Mouse (Mus musculus) intestine, embryonic 16.5 days (tissue): ENCODE data around the gene Coq3. TPM values are rescaled to one million over a fixed set of nuclear protein-coding genes. Genes with fewer than 3 reads are reported as not detected.

Source experiments
- ATAC-seq: fragments of 200-750 bp; cut with Nextera tagmentation; 2 replicates; pipeline ENCODE4 v1.8.0; 2017; ENCODE audit warnings: moderate TSS enrichment, moderate library complexity
- H3K27ac ChIP-seq: fragments of 300-500 bp; sonication (generic); 2 replicates; pipeline ENCODE4 v1.5.1; 2014; ENCODE audit warnings: mild to moderate bottlenecking, low read length
- H3K27me3 ChIP-seq: fragments of 300-500 bp; sonication (generic); replicated peaks from 2 replicates; pipeline ENCODE4 v1.6.1; 2014; ENCODE audit warnings: low read length, control low read depth, mixed read lengths; ENCODE audit not compliant: control insufficient read depth, insufficient read depth
- H3K36me3 ChIP-seq: fragments of 300-500 bp; sonication (generic); 2 replicates; pipeline ENCODE4 v1.6.1; 2014; ENCODE audit warnings: low read length, control low read depth; ENCODE audit not compliant: control insufficient read depth, insufficient read depth
- H3K4me1 ChIP-seq: fragments of 300-500 bp; sonication (generic); 2 replicates; pipeline ENCODE4 v1.6.1; 2014; ENCODE audit warnings: low read length, control low read depth, mixed read lengths; ENCODE audit not compliant: control insufficient read depth, insufficient read depth
- H3K4me2 ChIP-seq: fragments of 300-500 bp; sonication (generic); 2 replicates; pipeline ENCODE4 v1.6.1; 2014; ENCODE audit warnings: low read depth, low read length, control low read depth
- H3K4me3 ChIP-seq: fragments of 300-500 bp; sonication (generic); 2 replicates; pipeline ENCODE4 v1.5.1; 2014; ENCODE audit warnings: mild to moderate bottlenecking, low read length
- H3K9ac ChIP-seq: fragments of 300-500 bp; sonication (generic); 2 replicates; pipeline ENCODE4 v1.6.1; 2014; ENCODE audit warnings: low read depth, low read length
- H3K9me3 ChIP-seq: fragments of 300-500 bp; sonication (generic); 2 replicates; pipeline ENCODE4 v1.6.1; 2016; ENCODE audit warnings: low read length, control low read depth; ENCODE audit not compliant: control insufficient read depth
- WGBS: fragments of 180-500 bp; shearing (Covaris S2); extraction: QIAGEN DNeasy Blood & Tissue Kit; methylation state at CpG from one replicate; pipeline ENCODE4 v1.1.7; 2014; 5-methylcytosine and 5-hydroxymethylcytosine counted together
- polyA plus RNA-seq: library from polyadenylated mRNA; unstranded; fragments of >200 nt; fragmentation: Nextera tagmentation; extraction: Ambion mirVana; gene quantifications from 2 replicates; pipeline ENCODE4 v1.2.1, GENCODE M21; 2015

The Coq3 gene
- polyA plus RNA-seq, 1 experiment from 2014 or later = 19.1 TPM

DNA sequence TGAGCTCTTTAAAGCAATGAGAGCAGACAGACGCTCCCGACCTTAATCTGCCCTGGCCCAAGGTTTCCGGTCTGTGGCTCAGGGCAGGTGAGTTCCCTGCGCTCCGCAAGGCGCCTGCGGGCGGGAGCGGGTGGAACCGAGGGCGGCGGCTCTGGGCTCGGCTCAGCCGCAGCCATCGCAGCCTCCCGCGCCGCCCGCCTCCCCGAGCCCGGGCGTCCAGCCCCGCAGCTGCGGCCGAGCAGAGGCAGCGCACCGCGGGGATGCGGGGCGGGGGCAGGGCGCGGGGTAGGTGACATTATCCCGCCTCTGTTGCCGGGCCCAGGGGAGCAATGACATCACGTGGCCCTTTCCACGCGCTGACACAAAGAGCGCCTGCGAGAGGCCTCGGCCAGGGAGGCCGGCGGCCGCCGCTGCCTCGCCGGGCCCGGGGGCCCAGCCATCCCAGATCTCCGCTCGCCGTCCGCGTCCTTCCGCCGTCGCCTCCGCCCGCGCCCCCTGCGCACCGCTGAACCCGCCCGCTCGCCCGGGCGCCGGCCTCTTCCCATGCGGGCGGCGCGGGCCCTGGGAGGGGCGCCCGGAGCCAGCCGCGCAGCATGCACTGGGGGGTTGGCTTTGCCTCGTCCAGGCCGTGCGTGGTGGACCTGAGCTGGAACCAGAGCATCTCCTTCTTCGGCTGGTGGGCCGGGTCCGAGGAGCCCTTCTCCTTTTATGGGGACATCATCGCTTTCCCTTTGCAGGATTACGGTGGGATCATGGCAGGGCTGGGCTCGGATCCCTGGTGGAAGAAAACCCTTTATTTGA lies 51.7 kb downstream of the Coq3 start, which contains the start of gene Faxc:
Gene Faxc (plus strand): TSS at position 359 of the 801 bp plus-strand sequence.
- ATAC-seq = peak; percentile 91
- under 1% methylated on average over 73 of the region's 83 CpGs for WGBS

GRCm38 (mm10) chr4:21931772-21932630 lies 52.5 kb downstream of the Coq3 start:
- Histone ChIP-seq H3K9me3 (no peaks in the 10 kb centered on the region), H3K4me2 (peak overlapping the region; percentile 86), H3K4me3 (peak overlapping the region; percentile 79), H3K9ac (peak overlapping the region; percentile 92), H3K4me1 (no peaks in the 10 kb centered on the region), H3K36me3 (no peaks in the 10 kb centered on the region), H3K27me3 (no peaks in the 10 kb centered on the region), H3K27ac (peak overlapping the region; percentile 82)
- WGBS = 7% methylated on average over 23 of the region's 23 CpGs
- ATAC-seq = peak; percentile 53

More for the DNA sequence above, 51.7 kb downstream of the Coq3 start, which contains the start of gene Faxc:
- Histone ChIP-seq H3K36me3 (no peaks in the 10 kb centered on the region), H3K27ac (peak within 1 kb of the TSS; percentile 82), H3K4me3 (peak within 1 kb of the TSS; percentile 79), H3K4me1 (no peaks in the 10 kb centered on the region), H3K27me3 (no peaks in the 10 kb centered on the region), H3K4me2 (peak within 1 kb of the TSS; percentile 86), H3K9me3 (no peaks in the 10 kb centered on the region), H3K9ac (peak within 1 kb of the TSS; percentile 92)

DNA sequence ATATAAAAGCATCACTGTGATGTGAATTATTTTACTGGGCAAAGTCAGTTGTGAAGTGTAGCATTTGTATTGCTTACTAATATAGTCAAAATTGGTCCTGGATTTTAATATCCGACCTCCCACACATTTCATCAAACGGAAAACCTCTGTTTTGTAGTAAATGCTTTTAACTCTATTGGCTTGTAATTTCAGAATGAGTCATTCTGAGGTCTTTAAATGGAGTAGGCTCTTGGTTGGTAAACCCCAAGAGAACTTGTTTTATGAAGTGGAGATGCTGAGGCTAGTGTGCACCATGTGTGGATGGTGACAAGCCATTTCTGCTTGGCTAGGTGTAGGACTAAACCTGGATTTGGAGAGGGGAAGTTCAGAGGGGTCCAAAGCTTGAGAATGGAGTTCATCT lies 55.9 kb downstream of the Coq3 start:
- no peak for ATAC-seq
- Histone ChIP-seq H3K9me3 (no peaks in the 10 kb centered on the region), H3K4me3 (no peak overlapping the region), H3K4me2 (no peak overlapping the region), H3K9ac (no peak overlapping the region), H3K36me3 (no peaks in the 10 kb centered on the region), H3K27me3 (no peaks in the 10 kb centered on the region), H3K4me1 (no peaks in the 10 kb centered on the region), H3K27ac (no peak overlapping the region)
- WGBS = 93% methylated on average over 2 of the region's 2 CpGs

DNA sequence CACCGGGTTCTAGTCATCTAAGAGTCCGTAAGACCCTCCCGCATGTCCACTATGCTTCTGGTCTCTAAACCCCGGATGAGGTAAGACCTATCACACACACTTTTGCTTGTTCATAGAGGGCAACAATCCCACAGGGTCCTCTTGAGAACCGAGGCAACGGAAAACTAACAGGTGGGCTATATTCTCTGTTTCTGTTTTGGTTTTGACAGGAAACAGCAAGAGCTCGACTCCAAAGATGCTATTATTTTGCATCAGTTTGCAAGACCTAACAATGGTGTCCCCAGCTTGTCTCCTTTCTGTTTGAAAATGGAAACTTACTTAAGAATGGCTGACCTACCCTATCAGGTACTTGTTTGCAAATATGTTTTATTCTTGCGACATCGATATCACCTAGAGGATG lies 57.0 kb downstream of the Coq3 start:
- Histone ChIP-seq H3K4me2 (no peak overlapping the region), H3K27me3 (no peaks in the 10 kb centered on the region), H3K27ac (no peak overlapping the region), H3K9ac (no peak overlapping the region), H3K36me3 (no peaks in the 10 kb centered on the region), H3K4me1 (no peaks in the 10 kb centered on the region), H3K4me3 (no peak overlapping the region), H3K9me3 (no peaks in the 10 kb centered on the region)
- ATAC-seq = no peak
- WGBS = 89% methylated on average over 9 of the region's 9 CpGs

- WGBS = 87% methylated on average over 8 of the region's 8 CpGs
- H3K9ac ChIP-seq = no peak overlapping the region
- no peaks in the 10 kb centered on the region for H3K9me3 ChIP-seq
- ATAC-seq = no peak
- H3K27me3 ChIP-seq = no peaks in the 10 kb centered on the region
- H3K4me3 ChIP-seq = no peak overlapping the region
- no peak overlapping the region for H3K27ac ChIP-seq
- no peaks in the 10 kb centered on the region for H3K36me3 ChIP-seq
- H3K4me1 ChIP-seq = no peaks in the 10 kb centered on the region
- H3K4me2 ChIP-seq = no peak overlapping the region
Observed at GRCm38 (mm10) chr4:21937890-21938289, 58.4 kb downstream of the Coq3 start.

DNA sequence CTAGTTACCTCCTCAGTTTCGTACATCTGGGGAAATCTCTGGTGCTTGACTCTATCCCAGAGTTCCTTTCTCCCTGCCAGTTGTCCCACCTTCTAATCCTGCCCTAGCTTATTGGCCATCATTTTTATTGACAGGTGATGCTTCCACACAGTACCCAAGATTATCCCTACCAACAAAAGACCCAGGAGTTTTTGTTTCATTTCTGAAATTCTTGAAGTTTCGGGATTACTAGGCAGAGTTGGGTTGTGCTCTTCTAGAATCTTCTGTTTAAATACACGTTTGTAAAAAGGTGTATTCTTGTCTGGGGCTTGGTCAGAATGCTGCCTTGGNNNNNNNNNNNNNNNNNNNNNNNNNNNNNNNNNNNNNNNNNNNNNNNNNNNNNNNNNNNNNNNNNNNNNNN lies 65.2 kb downstream of the Coq3 start:
- no peak overlapping the region for H3K4me3 ChIP-seq
- no peaks in the 10 kb centered on the region for H3K36me3 ChIP-seq
- 86% methylated on average over 3 of the region's 3 CpGs for WGBS
- no peak overlapping the region for H3K4me2 ChIP-seq
- no peaks in the 10 kb centered on the region for H3K27me3 ChIP-seq
- no peaks in the 10 kb centered on the region for H3K4me1 ChIP-seq
- ATAC-seq = no peak
- H3K9ac ChIP-seq = no peak overlapping the region
- H3K27ac ChIP-seq = no peak overlapping the region
- no peaks in the 10 kb centered on the region for H3K9me3 ChIP-seq

GRCm38 (mm10) chr4:21951444-21951843 lies 72.0 kb downstream of the Coq3 start:
- H3K4me2 ChIP-seq = no peak overlapping the region
- no peaks in the 10 kb centered on the region for H3K9me3 ChIP-seq
- H3K27ac ChIP-seq = no peak overlapping the region
- 35% methylated on average over 6 of the region's 6 CpGs for WGBS
- H3K4me1 ChIP-seq = no peaks in the 10 kb centered on the region
- no peak for ATAC-seq
- H3K9ac ChIP-seq = no peak overlapping the region
- H3K27me3 ChIP-seq = no peaks in the 10 kb centered on the region
- no peaks in the 10 kb centered on the region for H3K36me3 ChIP-seq
- H3K4me3 ChIP-seq = no peak overlapping the region

DNA sequence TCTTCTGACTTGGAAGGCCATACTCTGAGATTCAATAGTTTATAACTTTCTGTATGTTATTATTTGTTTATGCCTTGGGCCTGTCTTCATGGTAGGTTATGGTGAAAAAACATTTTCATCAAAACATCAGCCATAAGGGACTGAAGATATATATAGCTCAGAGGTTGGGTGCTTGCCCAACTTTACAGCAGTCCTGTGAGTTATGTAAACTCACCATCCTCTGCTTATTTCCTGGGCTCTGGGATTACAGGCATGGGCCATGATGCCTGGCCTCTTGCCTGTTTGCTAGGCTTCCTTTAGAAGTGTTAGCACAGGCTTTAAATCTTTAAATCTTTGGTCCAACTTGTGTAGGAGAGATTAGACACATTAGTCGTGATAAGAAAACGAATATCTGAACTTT lies 72.8 kb downstream of the Coq3 start:
- WGBS = 49% methylated on average over 2 of the region's 2 CpGs

GRCm38 (mm10) chr4:21957570-21958321 lies 78.3 kb downstream of the Coq3 start:
- Histone ChIP-seq H3K9me3 (no peaks in the 10 kb centered on the region), H3K9ac (no peak overlapping the region), H3K27me3 (no peaks in the 10 kb centered on the region), H3K4me2 (no peak overlapping the region), H3K36me3 (no peaks in the 10 kb centered on the region; the same call in 1 of the 2 replicates), H3K4me3 (no peak overlapping the region), H3K4me1 (no peaks in the 10 kb centered on the region), H3K27ac (no peak overlapping the region)
- 56% methylated on average over 7 of the region's 7 CpGs for WGBS
- peak; percentile 67 for ATAC-seq

More for the DNA sequence above, 72.8 kb downstream of the Coq3 start:
- Histone ChIP-seq H3K27me3 (no peaks in the 10 kb centered on the region), H3K36me3 (no peaks in the 10 kb centered on the region), H3K4me2 (no peak overlapping the region), H3K27ac (no peak overlapping the region), H3K9ac (no peak overlapping the region), H3K4me1 (no peaks in the 10 kb centered on the region), H3K4me3 (no peak overlapping the region), H3K9me3 (no peaks in the 10 kb centered on the region)
- ATAC-seq = no peak
